Comparison of ENCODE assay signal across 9 mouse cellular contexts in the genomic region with DNA sequence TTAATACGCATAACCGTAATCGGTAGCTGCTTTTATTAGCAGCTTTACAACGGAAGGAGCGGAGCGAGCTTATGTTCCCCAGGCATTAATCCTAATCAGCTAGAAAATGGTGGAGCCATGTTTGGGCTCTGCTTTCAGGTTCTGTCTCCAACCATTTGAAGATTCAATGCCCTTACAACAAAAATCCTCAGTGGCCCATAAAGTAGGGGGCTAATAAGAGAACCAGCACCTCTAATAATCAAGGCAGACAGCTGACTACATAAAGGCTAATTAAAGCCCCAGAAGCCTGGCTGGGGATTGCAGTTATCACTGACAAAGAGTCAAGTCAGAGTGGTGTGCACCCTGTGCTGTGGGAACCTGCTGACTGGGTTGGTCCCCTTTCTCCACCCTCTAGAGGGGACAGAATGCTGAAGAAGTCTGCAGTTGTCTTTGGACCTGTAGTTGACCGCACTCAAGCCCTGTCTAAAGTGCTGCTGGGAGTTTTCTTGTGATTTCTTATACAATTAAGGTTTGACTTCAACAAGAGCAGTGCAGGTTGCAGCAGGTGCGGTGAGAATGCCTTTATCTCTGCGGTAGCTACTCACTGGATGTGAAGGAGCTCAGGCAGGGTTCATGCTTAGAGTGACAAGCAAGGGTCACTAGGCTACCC. TPM values are rescaled to one million over a fixed set of nuclear protein-coding genes. Genes with fewer than 3 reads are reported as not detected.
A peak's percentile ranks its signal among the peaks of the same experiment; 100 is the strongest.
DNase-seq lines count a peak whose midpoint lies in the region; ATAC-seq and TF ChIP-seq lines count a peak whose summit lies in the region.
"Had no signal": no experiment of that assay in that cellular context is flagged by ENCODE, and none has a peak within 500 bp of the region (broad histone marks: within the 10 kb centered on the region; RNA-seq: fewer than 3 reads in every experiment).

No protein-coding gene starts in this region.

- peaks cover 43% of the 10 kb centered on the region for H3K4me1 ChIP-seq in forebrain, embryonic 15.5 days
- peaks cover 29% of the 10 kb centered on the region for H3K4me1 ChIP-seq in limb, embryonic 13.5 days
- H3K4me1 ChIP-seq in neural tube, embryonic 15.5 days = peaks cover 73% of the 10 kb centered on the region

- peak overlapping the region; percentile 68 for H3K4me3 ChIP-seq in left cerebral cortex, adult 2 months
- peak overlapping the region; percentile 95; the same call in 1 of the 2 replicates for H3K4me3 ChIP-seq in forebrain, embryonic 15.5 days
- peak overlapping the region; percentile 84 for H3K4me3 ChIP-seq in limb, embryonic 13.5 days
- peak overlapping the region; percentile 95 for H3K4me3 ChIP-seq in neural tube, embryonic 15.5 days (replicated peaks)

- H3K36me3 ChIP-seq in forebrain, embryonic 15.5 days = peaks cover 20% of the 10 kb centered on the region
- H3K36me3 ChIP-seq in limb, embryonic 13.5 days = peaks cover 39% of the 10 kb centered on the region
- peaks cover 21% of the 10 kb centered on the region for H3K36me3 ChIP-seq in neural tube, embryonic 15.5 days

- no peaks in the 10 kb centered on the region for H3K27me3 ChIP-seq in forebrain, embryonic 15.5 days
- H3K27me3 ChIP-seq in limb, embryonic 13.5 days = no peaks in the 10 kb centered on the region
- H3K27me3 ChIP-seq in neural tube, embryonic 15.5 days (replicated peaks) = no peaks in the 10 kb centered on the region
- H3K27me3 ChIP-seq: Patski had no signal

- intact Hi-C loops in left cerebral cortex, adult 2 months (cut with DNase I) = loop anchor here (10.0 kb wide), 1 partner anchor 230 kb away; a partner anchor contains a TSS
- intact Hi-C loops in left cerebral cortex, postnatal 10 days (cut with DNase I) = loop anchor here (5.0 to 10.0 kb wide), 2 partner anchors 57 to 100 kb away; a partner anchor contains a TSS

- H3K9ac ChIP-seq in forebrain, embryonic 15.5 days (replicated peaks) = no peak overlapping the region
- peak overlapping the region; percentile 19; the same call in 1 of the 2 replicates for H3K9ac ChIP-seq in limb, embryonic 13.5 days
- peak overlapping the region; percentile 94 for H3K9ac ChIP-seq in neural tube, embryonic 15.5 days (replicated peaks)

- DNase-seq in left cerebral cortex, adult 2 months (ENCODE audit: extremely low spot score in 1 of 2, low spot score in 2 of 2) = no peak
- no peak for DNase-seq in left cerebral cortex, postnatal 10 days (ENCODE audit: extremely low spot score in 1 of 2, low spot score in 2 of 2)
- DNase-seq in adrenal gland, adult 18-20 months (ENCODE audit: low spot score in 2 of 2) = no peak
- no peak for DNase-seq in layer of hippocampus, adult 9-11 months
- DNase-seq in thymus, postnatal 36 days = no peak

- TF ChIP-seq CTCF in left cerebral cortex, adult 2 months (IDR thresholded peaks at IDR 0.05) = no peak

- peak overlapping the region; percentile 76; the same call in 1 of the 2 replicates for H3K27ac ChIP-seq in left cerebral cortex, adult 2 months
- H3K27ac ChIP-seq in forebrain, embryonic 15.5 days (replicated peaks) = peak overlapping the region; percentile 83
- peak overlapping the region; percentile 77; the same call in 1 of the 2 replicates for H3K27ac ChIP-seq in limb, embryonic 13.5 days
- H3K27ac ChIP-seq in neural tube, embryonic 15.5 days (replicated peaks) = peak overlapping the region; percentile 92

- H3K4me2 ChIP-seq in forebrain, embryonic 15.5 days (replicated peaks) = peak overlapping the region; percentile 78
- peak overlapping the region; percentile 83 for H3K4me2 ChIP-seq in limb, embryonic 13.5 days (replicated peaks)
- peak overlapping the region; percentile 77 for H3K4me2 ChIP-seq in neural tube, embryonic 15.5 days

- H3K9me3 ChIP-seq in forebrain, embryonic 15.5 days = no peaks in the 10 kb centered on the region
- H3K9me3 ChIP-seq in limb, embryonic 13.5 days = no peaks in the 10 kb centered on the region
- H3K9me3 ChIP-seq in neural tube, embryonic 15.5 days (replicated peaks) = no peaks in the 10 kb centered on the region

- 40% methylated on average over 9 of the region's 9 CpGs for WGBS in forebrain, embryonic 15.5 days
- WGBS in limb, embryonic 13.5 days = 46% methylated on average over 9 of the region's 9 CpGs
- WGBS in neural tube, embryonic 15.5 days = 31% methylated on average over 9 of the region's 9 CpGs

- ATAC-seq in forebrain, embryonic 15.5 days (replicated peaks) = no peak
- no peak for ATAC-seq in limb, embryonic 13.5 days (ENCODE audit: low FRiP score, low read depth)
- peak; percentile 5; the same call in 1 of the 2 replicates for ATAC-seq in neural tube, embryonic 15.5 days (ENCODE audit: low FRiP score)

RNA-seq across cellular contexts. Expression of a gene that starts 1.0 kb away (rescaled TPM):
- 100 to 1,000 TPM; 151 to 165 TPM for total RNA-seq in left cerebral cortex, adult 2 months (2021)
- total RNA-seq in left cerebral cortex, postnatal 10 days (2021) = 100 to 1,000 TPM; 144 to 151 TPM
- polyA plus RNA-seq in forebrain, embryonic 15.5 days (2015; fragmentation: Nextera tagmentation; extraction: Ambion mirVana) = 69.4 and 72.3 TPM in 2 replicates
- 36.9 and 38.0 TPM in 2 replicates for polyA plus RNA-seq in limb, embryonic 13.5 days (2015; fragmentation: Nextera tagmentation; extraction: Ambion mirVana)
- polyA plus RNA-seq in neural tube, embryonic 15.5 days (2015; fragmentation: Nextera tagmentation; extraction: Ambion mirVana) = 91.6 and 107 TPM in 2 replicates
- 10 to 100 TPM; 25.0 to 31.6 TPM for total RNA-seq in adrenal gland, adult 18-20 months (2021)

RNA-seq across cellular contexts. Expression of a gene that starts 5.5 kb away (rescaled TPM):
- 10 to 100 TPM; 67.8 to 76.8 TPM for total RNA-seq in left cerebral cortex, adult 2 months (2021)
- 10 to 100 TPM; 76.9 to 82.2 TPM for total RNA-seq in left cerebral cortex, postnatal 10 days (2021)
- polyA plus RNA-seq in forebrain, embryonic 15.5 days (2015; fragmentation: Nextera tagmentation; extraction: Ambion mirVana) = 135 and 139 TPM in 2 replicates
- 182 and 195 TPM in 2 replicates for polyA plus RNA-seq in limb, embryonic 13.5 days (2015; fragmentation: Nextera tagmentation; extraction: Ambion mirVana)
- 163 and 179 TPM in 2 replicates for polyA plus RNA-seq in neural tube, embryonic 15.5 days (2015; fragmentation: Nextera tagmentation; extraction: Ambion mirVana)
- 10 to 100 TPM; 83.2 to 98.0 TPM for total RNA-seq in adrenal gland, adult 18-20 months (2021)

RNA-seq across cellular contexts. Expression of a gene that starts 5.8 kb away (rescaled TPM):
- total RNA-seq in left cerebral cortex, adult 2 months (2021) = 100 to 1,000 TPM in 1 of 2 experiments, 10 to 100 TPM in 1; 93.3 to 109 TPM
- 10 to 100 TPM; 88.1 to 97.9 TPM for total RNA-seq in left cerebral cortex, postnatal 10 days (2021)
- polyA plus RNA-seq in forebrain, embryonic 15.5 days (2015; fragmentation: Nextera tagmentation; extraction: Ambion mirVana) = 80.6 and 85.6 TPM in 2 replicates
- 82.4 and 97.0 TPM in 2 replicates for polyA plus RNA-seq in limb, embryonic 13.5 days (2015; fragmentation: Nextera tagmentation; extraction: Ambion mirVana)
- 82.0 and 89.0 TPM in 2 replicates for polyA plus RNA-seq in neural tube, embryonic 15.5 days (2015; fragmentation: Nextera tagmentation; extraction: Ambion mirVana)
- total RNA-seq in adrenal gland, adult 18-20 months (2021) = 10 to 100 TPM; 54.7 to 57.4 TPM

RNA-seq across cellular contexts. Expression of a gene that starts 6.0 kb away (rescaled TPM):
- 10 to 100 TPM; 11.4 to 18.8 TPM for total RNA-seq in left cerebral cortex, adult 2 months (2021)
- total RNA-seq in left cerebral cortex, postnatal 10 days (2021) = 10 to 100 TPM; 10.8 to 11.6 TPM
- 6.9 and 14.7 TPM in 2 replicates for polyA plus RNA-seq in forebrain, embryonic 15.5 days (2015; fragmentation: Nextera tagmentation; extraction: Ambion mirVana)
- 23.7 and 28.5 TPM in 2 replicates for polyA plus RNA-seq in limb, embryonic 13.5 days (2015; fragmentation: Nextera tagmentation; extraction: Ambion mirVana)
- polyA plus RNA-seq in neural tube, embryonic 15.5 days (2015; fragmentation: Nextera tagmentation; extraction: Ambion mirVana) = 16.4 and 16.6 TPM in 2 replicates
- total RNA-seq in adrenal gland, adult 18-20 months (2021) = 1 to 10 TPM; 5.1 to 7.2 TPM

RNA-seq across cellular contexts. Expression of a gene that starts 16.2 kb away (rescaled TPM):
- total RNA-seq in left cerebral cortex, adult 2 months (2021) = 1 to 10 TPM; 7.1 to 7.6 TPM
- 1 to 10 TPM; 4.9 to 6.1 TPM for total RNA-seq in left cerebral cortex, postnatal 10 days (2021)
- polyA plus RNA-seq in forebrain, embryonic 15.5 days (2015; fragmentation: Nextera tagmentation; extraction: Ambion mirVana) = 0.42 and 0.86 TPM in 2 replicates
- polyA plus RNA-seq in limb, embryonic 13.5 days (2015; fragmentation: Nextera tagmentation; extraction: Ambion mirVana) = 1.7 and 1.9 TPM in 2 replicates
- 1.3 and 1.9 TPM in 2 replicates for polyA plus RNA-seq in neural tube, embryonic 15.5 days (2015; fragmentation: Nextera tagmentation; extraction: Ambion mirVana)
- total RNA-seq in adrenal gland, adult 18-20 months (2021) = 1 to 10 TPM; 2.3 to 2.9 TPM

Comparison
In these comparisons a context has a peak if more than half of its experiments do, and no peak if none do; other contexts are left out.
1. RNA of a gene that starts 1.0 kb away (total RNA-seq): 151 to 165 TPM in left cerebral cortex, adult 2 months and 144 to 151 TPM in left cerebral cortex, postnatal 10 days; 25.0 to 31.6 TPM in adrenal gland, adult 18-20 months; every median in the first group is over 4 times any median in the second.
2. Peak in every context shown above with its lines, with median percentiles within 50 percentile points of each other: H3K27ac ChIP-seq, H3K4me3 ChIP-seq and H3K4me2 ChIP-seq.